Mouse (Mus musculus): ENCODE measurements around the gene Egfl6. TPM values are rescaled to one million over a fixed set of nuclear protein-coding genes. Genes with fewer than 3 reads are reported as not detected.

Gene Egfl6
- polyA plus RNA-seq (2016; fragmentation: Nextera tagmentation; extraction: Ambion mirVana), result 21.7 and 27.9 TPM in 2 replicates

- peak; percentile 58 for ATAC-seq (ENCODE audit: low FRiP score)
- no peaks in the 10 kb centered on the region for H3K36me3 ChIP-seq
- H3K4me2 ChIP-seq (replicated peaks), result peak within 1 kb of the TSS; percentile 72
- no peaks in the 10 kb centered on the region for H3K9me3 ChIP-seq (replicated peaks)
- no peak within 1 kb of the TSS for H3K27ac ChIP-seq
- H3K27me3 ChIP-seq, result peaks cover 54% of the 10 kb centered on the region
- peak within 1 kb of the TSS; percentile 36 for H3K4me3 ChIP-seq
- peak within 1 kb of the TSS; percentile 41; the same call in 1 of the 2 replicates for H3K9ac ChIP-seq
- H3K4me1 ChIP-seq, result no peaks in the 10 kb centered on the region
- WGBS, result 24% methylated on average over 34 of the region's 39 CpGs
These were observed at the start of gene Egfl6 for GRCm38 (mm10) chrX:166584947-166585824. Gene Egfl6, minus strand, starts transcription at chrX:166585720.

GRCm38 (mm10) chrX:166626866-166627570 lies 41.5 kb upstream of the Egfl6 start:
- ATAC-seq (ENCODE audit: low FRiP score), result no peak
- no peaks in the 10 kb centered on the region for H3K9me3 ChIP-seq (replicated peaks)
- WGBS, result 52% methylated on average over 3 of the region's 3 CpGs
- no peaks in the 10 kb centered on the region for H3K4me1 ChIP-seq
- H3K9ac ChIP-seq, result no peak overlapping the region
- H3K36me3 ChIP-seq, result no peaks in the 10 kb centered on the region
- no peak overlapping the region for H3K27ac ChIP-seq
- peaks cover 15% of the 10 kb centered on the region; the same call in 1 of the 2 replicates for H3K27me3 ChIP-seq
- H3K4me3 ChIP-seq, result no peak overlapping the region
- no peak overlapping the region for H3K4me2 ChIP-seq (replicated peaks)

DNA sequence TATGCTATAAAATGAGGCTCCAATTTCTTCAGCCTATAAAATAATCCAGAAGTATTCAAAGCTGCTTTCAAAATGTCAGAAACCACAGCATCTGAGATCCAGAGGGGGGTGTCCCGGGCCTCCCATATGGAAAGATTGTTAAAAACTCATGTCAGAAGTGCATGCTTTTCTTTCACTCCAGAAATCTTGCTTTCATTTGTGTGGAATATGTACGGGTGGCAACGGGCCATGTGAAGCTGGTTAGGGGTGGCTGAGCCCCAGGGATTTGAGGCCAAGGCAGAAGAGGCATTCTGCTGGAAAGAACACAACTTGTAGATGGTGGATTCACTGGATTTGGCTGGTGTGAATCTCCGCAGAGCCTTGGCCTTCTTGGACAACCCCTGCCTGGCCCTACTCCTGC lies 40.7 kb upstream of the Egfl6 start:
- 75% methylated on average over 4 of the region's 4 CpGs for WGBS
- no peak for ATAC-seq (ENCODE audit: low FRiP score)
- no peak overlapping the region for H3K9ac ChIP-seq
- H3K27me3 ChIP-seq, result peaks cover 17% of the 10 kb centered on the region; the same call in 1 of the 2 replicates
- no peaks in the 10 kb centered on the region for H3K9me3 ChIP-seq (replicated peaks)
- no peaks in the 10 kb centered on the region for H3K36me3 ChIP-seq
- H3K4me3 ChIP-seq, result no peak overlapping the region
- no peak overlapping the region for H3K4me2 ChIP-seq (replicated peaks)
- H3K27ac ChIP-seq, result no peak overlapping the region
- H3K4me1 ChIP-seq, result no peaks in the 10 kb centered on the region

DNA sequence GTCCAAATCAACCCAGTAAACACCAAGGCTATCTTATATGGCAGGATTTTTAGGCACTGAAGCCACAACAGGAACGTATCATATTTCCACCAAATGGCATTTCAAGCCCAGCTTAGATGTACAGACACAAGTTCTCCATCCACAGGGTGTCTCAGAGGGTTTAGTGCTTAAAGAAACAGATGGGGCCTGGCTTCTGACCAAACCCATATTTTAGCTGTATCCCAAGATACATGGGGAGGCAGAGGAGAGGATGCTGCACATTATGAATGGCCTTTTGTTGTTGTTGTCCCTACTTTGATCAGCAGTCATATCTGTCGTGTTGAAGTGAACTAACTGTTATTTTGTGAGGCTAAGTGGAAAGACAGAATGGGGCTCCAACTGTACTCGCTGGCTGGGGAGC lies 37.7 kb upstream of the Egfl6 start:
- H3K4me1 ChIP-seq, result no peaks in the 10 kb centered on the region
- no peaks in the 10 kb centered on the region for H3K36me3 ChIP-seq
- H3K4me3 ChIP-seq, result no peak overlapping the region
- no peak overlapping the region for H3K4me2 ChIP-seq (replicated peaks)
- no peak overlapping the region for H3K27ac ChIP-seq
- ATAC-seq (ENCODE audit: low FRiP score), result no peak
- H3K27me3 ChIP-seq, result peaks cover 34% of the 10 kb centered on the region
- WGBS, result 68% methylated on average over 3 of the region's 3 CpGs
- no peaks in the 10 kb centered on the region for H3K9me3 ChIP-seq (replicated peaks)
- H3K9ac ChIP-seq, result no peak overlapping the region

GRCm38 (mm10) chrX:166621560-166622301 lies 36.2 kb upstream of the Egfl6 start:
- Histone ChIP-seq H3K36me3 (no peaks in the 10 kb centered on the region), H3K4me3 (no peak overlapping the region), H3K27me3 (peaks cover 27% of the 10 kb centered on the region), H3K4me2 (replicated peaks) (no peak overlapping the region), H3K9me3 (replicated peaks) (no peaks in the 10 kb centered on the region), H3K9ac (no peak overlapping the region), H3K4me1 (no peaks in the 10 kb centered on the region), H3K27ac (no peak overlapping the region)
- WGBS, result 67% methylated on average over 9 of the region's 9 CpGs
- ATAC-seq (ENCODE audit: low FRiP score), result no peak

- 80% methylated on average over 6 of the region's 6 CpGs for WGBS
- no peak for ATAC-seq (ENCODE audit: low FRiP score)
- no peak overlapping the region for H3K27ac ChIP-seq
These were observed 35.4 kb upstream of the Egfl6 start for GRCm38 (mm10) chrX:166620900-166621299.

DNA sequence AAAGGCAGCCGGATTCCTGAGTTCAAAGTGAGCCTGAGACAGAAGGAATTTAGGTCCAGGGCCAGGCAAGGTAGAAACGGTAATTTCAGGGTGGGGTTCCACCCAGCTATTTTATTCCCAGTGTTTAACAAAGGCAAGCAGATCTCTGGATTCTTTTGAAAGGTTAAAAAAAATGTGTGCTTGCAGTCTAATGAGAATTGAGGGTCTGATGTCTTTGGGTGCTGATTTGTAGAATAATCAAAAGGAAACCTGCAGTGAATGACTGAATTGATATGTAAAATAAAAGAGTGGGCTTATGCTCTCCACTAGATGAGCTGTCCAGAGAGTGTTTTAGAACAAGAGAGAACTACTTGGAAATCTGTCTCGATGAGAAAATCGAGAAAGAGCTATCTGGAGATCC lies 33.6 kb upstream of the Egfl6 start:
- Histone ChIP-seq H3K4me2 (replicated peaks) (no peak overlapping the region), H3K36me3 (no peaks in the 10 kb centered on the region), H3K4me1 (no peaks in the 10 kb centered on the region), H3K27ac (no peak overlapping the region), H3K9me3 (replicated peaks) (no peaks in the 10 kb centered on the region), H3K9ac (no peak overlapping the region), H3K4me3 (no peak overlapping the region), H3K27me3 (peaks cover 31% of the 10 kb centered on the region)
- ATAC-seq (ENCODE audit: low FRiP score), result no peak
- 77% methylated on average over 4 of the region's 4 CpGs for WGBS

More at GRCm38 (mm10) chrX:166620900-166621299, 35.4 kb upstream of the Egfl6 start:
- H3K9me3 ChIP-seq (replicated peaks), result no peaks in the 10 kb centered on the region
- H3K4me2 ChIP-seq (replicated peaks), result no peak overlapping the region
- H3K27me3 ChIP-seq, result peaks cover 28% of the 10 kb centered on the region
- no peaks in the 10 kb centered on the region for H3K36me3 ChIP-seq
- H3K9ac ChIP-seq, result no peak overlapping the region
- H3K4me3 ChIP-seq, result no peak overlapping the region
- no peaks in the 10 kb centered on the region for H3K4me1 ChIP-seq

- Histone ChIP-seq H3K4me3 (no peak overlapping the region), H3K4me2 (replicated peaks) (no peak overlapping the region), H3K4me1 (no peaks in the 10 kb centered on the region), H3K27me3 (peaks cover 29% of the 10 kb centered on the region; the same call in 1 of the 2 replicates), H3K36me3 (no peaks in the 10 kb centered on the region), H3K9ac (no peak overlapping the region), H3K9me3 (replicated peaks) (no peaks in the 10 kb centered on the region), H3K27ac (no peak overlapping the region)
- ATAC-seq (ENCODE audit: low FRiP score), result no peak
- whole genome bisulfite sequencing, result 77% methylated on average over 7 of the region's 7 CpGs
These were observed 29.7 kb upstream of the Egfl6 start for GRCm38 (mm10) chrX:166615191-166615590.

DNA sequence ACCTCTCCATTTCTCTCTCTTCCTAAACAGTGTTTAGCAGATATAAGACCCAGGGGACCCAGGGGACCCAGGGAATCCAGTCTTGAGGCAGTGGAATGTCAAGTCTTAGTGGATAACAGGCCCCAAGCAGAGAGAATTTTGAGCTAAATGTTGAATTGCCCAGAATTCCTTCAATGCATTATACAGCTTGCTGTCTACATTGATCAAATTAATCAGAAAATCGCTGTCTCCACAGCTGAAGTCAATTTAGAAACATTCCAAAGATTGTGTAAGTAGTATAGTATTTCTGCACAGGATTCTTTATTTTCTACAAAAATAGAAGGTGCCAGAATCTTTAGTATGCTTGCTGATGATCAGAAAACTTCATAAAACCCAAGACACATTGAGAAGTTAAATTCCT lies 9.4 kb downstream of the Egfl6 start:
- no peaks in the 10 kb centered on the region for H3K4me1 ChIP-seq
- H3K27me3 ChIP-seq, result peaks cover 10% of the 10 kb centered on the region; the same call in 1 of the 2 replicates
- no peak overlapping the region for H3K4me2 ChIP-seq (replicated peaks)
- no peak for ATAC-seq (ENCODE audit: low FRiP score)
- H3K36me3 ChIP-seq, result no peaks in the 10 kb centered on the region
- no peak overlapping the region for H3K4me3 ChIP-seq
- 62% methylated on average over 1 of the region's 1 CpGs for WGBS
- no peak overlapping the region for H3K9ac ChIP-seq
- H3K9me3 ChIP-seq (replicated peaks), result no peaks in the 10 kb centered on the region
- H3K27ac ChIP-seq, result no peak overlapping the region

- Histone ChIP-seq H3K9ac (no peak overlapping the region), H3K9me3 (replicated peaks) (no peaks in the 10 kb centered on the region), H3K4me3 (no peak overlapping the region), H3K27ac (no peak overlapping the region), H3K36me3 (no peaks in the 10 kb centered on the region), H3K27me3 (peaks cover 9% of the 10 kb centered on the region; the same call in 1 of the 2 replicates), H3K4me1 (no peaks in the 10 kb centered on the region), H3K4me2 (replicated peaks) (no peak overlapping the region)
- no peak for ATAC-seq (ENCODE audit: low FRiP score)
- WGBS, result 90% methylated on average over 6 of the region's 6 CpGs
These were observed 19.5 kb downstream of the Egfl6 start for GRCm38 (mm10) chrX:166565983-166566382.

DNA sequence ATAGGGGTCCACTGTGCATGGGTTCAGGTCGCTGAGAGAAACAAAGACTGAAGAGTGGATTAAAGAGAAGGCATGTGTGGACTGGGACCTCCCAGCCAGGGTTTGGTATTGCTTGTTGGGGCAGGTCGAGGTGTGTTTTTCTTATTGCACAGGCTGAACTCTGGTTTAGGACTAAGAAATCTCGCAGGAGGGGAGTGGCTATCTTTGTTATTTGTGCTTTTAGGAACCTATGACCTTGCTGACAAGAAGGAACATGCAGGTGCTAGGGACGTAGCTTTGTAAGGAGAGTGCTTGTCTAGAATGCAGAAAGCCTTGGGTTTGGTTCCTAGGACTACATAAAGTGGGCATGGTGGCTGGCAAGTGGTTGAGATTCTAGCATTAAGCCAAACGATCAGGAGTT lies 20.1 kb downstream of the Egfl6 start:
- H3K36me3 ChIP-seq, result no peaks in the 10 kb centered on the region
- H3K9ac ChIP-seq, result no peak overlapping the region
- H3K4me2 ChIP-seq (replicated peaks), result no peak overlapping the region
- H3K4me1 ChIP-seq, result no peaks in the 10 kb centered on the region
- ATAC-seq (ENCODE audit: low FRiP score), result no peak
- WGBS, result 66% methylated on average over 5 of the region's 5 CpGs
- no peaks in the 10 kb centered on the region for H3K9me3 ChIP-seq (replicated peaks)
- no peak overlapping the region for H3K27ac ChIP-seq
- H3K27me3 ChIP-seq, result peaks cover 9% of the 10 kb centered on the region; the same call in 1 of the 2 replicates
- no peak overlapping the region for H3K4me3 ChIP-seq

GRCm38 (mm10) chrX:166564900-166565299 lies 20.6 kb downstream of the Egfl6 start:
- no peak for ATAC-seq (ENCODE audit: low FRiP score)
- Histone ChIP-seq H3K9ac (no peak overlapping the region), H3K27ac (no peak overlapping the region), H3K27me3 (peaks cover 9% of the 10 kb centered on the region; the same call in 1 of the 2 replicates), H3K36me3 (no peaks in the 10 kb centered on the region), H3K4me1 (no peaks in the 10 kb centered on the region), H3K4me2 (replicated peaks) (no peak overlapping the region), H3K9me3 (replicated peaks) (no peaks in the 10 kb centered on the region), H3K4me3 (no peak overlapping the region)
- 71% methylated on average over 5 of the region's 5 CpGs for WGBS

Data from hindbrain, embryonic 12.5 days (tissue).